Mouse (Mus musculus) CD4-positive, CD25-positive, alpha-beta regulatory T cell (primary cell): ENCODE measurements around the gene Olfr1218. TPM values are rescaled to one million over a fixed set of nuclear protein-coding genes. Genes with fewer than 3 reads are reported as not detected.

Experiments
- polyA plus RNA-seq: library from polyadenylated mRNA; unstranded; fragments of 100-300 nt; shearing (Covaris generic); gene quantifications from one replicate; pipeline ENCODE4 v1.2.1, GENCODE M21; 2017

Gene Olfr1218
- polyA plus RNA-seq = not detected

DNA sequence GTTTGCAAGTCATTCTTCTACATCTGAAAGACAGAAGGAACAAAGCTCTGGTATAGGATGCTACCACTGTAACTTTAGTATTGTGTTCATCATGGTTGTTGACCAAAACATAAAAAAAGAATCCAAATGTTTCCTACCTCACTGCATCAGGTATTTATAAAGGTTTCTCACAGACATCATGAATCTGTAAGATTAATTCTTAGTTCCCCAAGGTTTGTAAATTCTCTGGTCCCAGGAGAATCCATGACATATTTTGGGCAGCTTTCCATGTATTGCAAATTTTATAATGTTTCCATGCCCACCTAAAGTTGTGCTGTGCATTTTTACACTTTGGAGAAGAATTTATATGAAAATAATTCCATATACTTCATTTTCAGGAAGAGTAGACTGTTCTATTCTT, at the start of gene Olfr1218:
Olfr1218 (minus strand) TSS at position 101 of the 400 bp plus-strand sequence.

DNA sequence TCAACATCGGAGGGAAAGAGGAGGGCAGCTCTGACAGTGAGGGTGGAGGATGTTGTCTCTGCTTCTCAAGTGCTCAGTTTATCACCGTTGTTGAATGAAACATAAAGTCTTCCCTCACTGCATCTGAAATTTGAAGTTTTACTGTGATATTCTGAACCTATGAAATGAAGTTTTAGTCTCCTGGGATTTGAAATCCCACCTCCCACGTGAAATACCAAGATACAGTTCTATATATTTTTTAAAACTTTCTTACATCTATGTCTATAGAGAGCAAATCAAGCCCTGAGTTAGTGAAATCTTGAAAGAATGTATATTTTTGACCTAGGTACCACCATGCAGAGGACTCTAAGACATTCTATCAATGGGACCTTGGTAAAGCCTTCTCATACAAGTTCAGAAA, 45.7 kb upstream of the Olfr1218 start, which contains the start of gene Olfr1220:
Olfr1220 (minus strand) TSS at position 101 of the 400 bp plus-strand sequence.

GRCm38 (mm10) chr2:89083413-89083812, 22.4 kb upstream of the Olfr1218 start, which contains the start of gene Olfr1219:
Olfr1219 (minus strand) TSS chr2:89083513.

GRCm38 (mm10) chr2:89031965-89032364, 29.0 kb downstream of the Olfr1218 start, which contains the start of gene Olfr1217:
Olfr1217 (minus strand) TSS chr2:89032065.

GRCm38 (mm10) chr2:89018240-89018639, 42.7 kb downstream of the Olfr1218 start, which contains the start of gene Olfr1216:
Olfr1216 (minus strand) TSS chr2:89018340.

GRCm38 (mm10) chr2:89006873-89007272, 54.1 kb downstream of the Olfr1218 start, which contains the start of gene Olfr1215:
Olfr1215 (minus strand) TSS chr2:89006973.

Other genes starting within 250 kb of the Olfr1218 start
- not detected for gene Olfr1202, start 246.7 kb downstream of the Olfr1218 start, polyA plus RNA-seq
- not detected for gene Olfr1205, start 231.4 kb downstream of the Olfr1218 start, polyA plus RNA-seq
- gene Olfr1204, start 211.9 kb downstream of the Olfr1218 start, polyA plus RNA-seq = not detected
- 0.11 TPM for gene Olfr1206, start 198.0 kb downstream of the Olfr1218 start, polyA plus RNA-seq
- not detected for gene Olfr1208, start 158.9 kb downstream of the Olfr1218 start, polyA plus RNA-seq
- not detected for gene Olfr1209, start 146.0 kb downstream of the Olfr1218 start, polyA plus RNA-seq
- not detected for gene Olfr1211, start 123.1 kb downstream of the Olfr1218 start, polyA plus RNA-seq
- not detected for gene Olfr1212, start 107.2 kb downstream of the Olfr1218 start, polyA plus RNA-seq
- not detected for gene Gm13762, start 80.9 kb downstream of the Olfr1218 start, polyA plus RNA-seq
- not detected for gene Olfr1214, start 68.5 kb downstream of the Olfr1218 start, polyA plus RNA-seq
- gene Olfr1215, start 54.2 kb downstream of the Olfr1218 start, polyA plus RNA-seq = not detected
- not detected for gene Olfr1216, start 42.8 kb downstream of the Olfr1218 start, polyA plus RNA-seq
- gene Olfr1217, start 29.1 kb downstream of the Olfr1218 start, polyA plus RNA-seq = not detected
- gene Olfr1219, start 22.3 kb upstream of the Olfr1218 start, polyA plus RNA-seq = not detected
- 0.07 TPM for gene Olfr1220, start 45.6 kb upstream of the Olfr1218 start, polyA plus RNA-seq
- not detected for gene Olfr1221, start 56.1 kb upstream of the Olfr1218 start, polyA plus RNA-seq
- not detected for gene Olfr1222, start 71.9 kb upstream of the Olfr1218 start, polyA plus RNA-seq
- gene Olfr1223, start 90.4 kb upstream of the Olfr1218 start, polyA plus RNA-seq = not detected
- gene Olfr1224-ps1, start 102.9 kb upstream of the Olfr1218 start, polyA plus RNA-seq = not detected
- gene Olfr1225, start 113.5 kb upstream of the Olfr1218 start, polyA plus RNA-seq = 0.07 TPM
- not detected for gene Olfr1226, start 138.9 kb upstream of the Olfr1218 start, polyA plus RNA-seq
- gene Olfr1228, start 192.9 kb upstream of the Olfr1218 start, polyA plus RNA-seq = not detected
- gene Olfr1229, start 226.8 kb upstream of the Olfr1218 start, polyA plus RNA-seq = not detected
- gene Olfr1230, start 236.1 kb upstream of the Olfr1218 start, polyA plus RNA-seq = not detected
- gene Olfr1231, start 245.9 kb upstream of the Olfr1218 start, polyA plus RNA-seq = not detected